Mouse (Mus musculus): Measurements from ENCODE around the gene Rasgef1b. TPM values are rescaled to one million over a fixed set of nuclear protein-coding genes. Genes with fewer than 3 reads are reported as not detected.

The Rasgef1b gene
- polyA plus RNA-seq, 1 experiment: 0.26 TPM

GRCm38 (mm10) chr5:99390314-99390713, 338.6 kb downstream of the Rasgef1b start:
- Histone ChIP-seq H3K36me3 (ENCODE audit: control insufficient read depth, insufficient read depth) (no peaks in the 10 kb centered on the region), H3K4me3 (no peak overlapping the region), H3K27me3 (ENCODE audit: control insufficient read depth, insufficient read depth, insufficient read length) (no peaks in the 10 kb centered on the region), H3K79me2 (ENCODE audit: control insufficient read depth, insufficient read depth) (no peaks in the 10 kb centered on the region), H3ac (ENCODE audit: control insufficient read depth, insufficient read length) (no peak overlapping the region), H3K4me2 (ENCODE audit: low read depth) (no peak overlapping the region)
- TF ChIP-seq MYOG (IDR thresholded peaks at IDR 0.05; ENCODE audit: control insufficient read depth in 1 of 3, insufficient read depth in 1 of 3, insufficient read length in 2 of 3, low read depth in 2 of 3): no peak
- no peak for TF ChIP-seq TCF3 (IDR thresholded peaks at IDR 0.05; ENCODE audit: insufficient read length, low read depth)
- TF ChIP-seq E2F4 (IDR thresholded peaks at IDR 0.05; ENCODE audit: insufficient read depth): no peak
- no peak for TF ChIP-seq CEBPB (IDR thresholded peaks at IDR 0.05; ENCODE audit: insufficient read depth, poor library complexity, severe bottlenecking)
- no peak for TF ChIP-seq TCF12 (IDR thresholded peaks at IDR 0.05; ENCODE audit: insufficient read depth, poor library complexity, severe bottlenecking)
- TF ChIP-seq USF1 (IDR thresholded peaks at IDR 0.05; ENCODE audit: low read depth): no peak
- TF ChIP-seq MAX (IDR thresholded peaks at IDR 0.05; ENCODE audit: low read depth): no peak
- TF ChIP-seq POLR2A (IDR thresholded peaks at IDR 0.05; ENCODE audit: insufficient read length, low read depth): no peak
- no peak for TF ChIP-seq REST (IDR thresholded peaks at IDR 0.05; ENCODE audit: insufficient read depth, insufficient read length)
- TF ChIP-seq SRF (IDR thresholded peaks at IDR 0.05; ENCODE audit: control insufficient read depth, insufficient read length, low read depth): no peak
- TF ChIP-seq MYOD1 (IDR thresholded peaks at IDR 0.05; ENCODE audit: control insufficient read depth in 1 of 3, insufficient read length in 2 of 3, low read depth in 2 of 3): no peak
- TF ChIP-seq POLR2AphosphoS2 (IDR thresholded peaks at IDR 0.05; ENCODE audit: insufficient read length, low read depth): no peak

- no peaks in the 10 kb centered on the region for H3K36me3 ChIP-seq (ENCODE audit: control insufficient read depth, insufficient read depth)
- no peaks in the 10 kb centered on the region for H3K27me3 ChIP-seq (ENCODE audit: control insufficient read depth, insufficient read depth, insufficient read length)
- peak overlapping the region; percentile 77 for H3K4me2 ChIP-seq (ENCODE audit: low read depth)
- no peak overlapping the region for H3K4me3 ChIP-seq
- H3ac ChIP-seq (ENCODE audit: control insufficient read depth, insufficient read length): no peak overlapping the region
- H3K79me2 ChIP-seq (ENCODE audit: control insufficient read depth, insufficient read depth): no peaks in the 10 kb centered on the region
- TF ChIP-seq USF1 (IDR thresholded peaks at IDR 0.05; ENCODE audit: low read depth) (no peak), E2F4 (IDR thresholded peaks at IDR 0.05; ENCODE audit: insufficient read depth) (no peak), CEBPB (IDR thresholded peaks at IDR 0.05; ENCODE audit: insufficient read depth, poor library complexity, severe bottlenecking) (no peak), MYOG (IDR thresholded peaks at IDR 0.05; ENCODE audit: control insufficient read depth in 1 of 3, insufficient read depth in 1 of 3, insufficient read length in 2 of 3, low read depth in 2 of 3) (no peak), MYOD1 (IDR thresholded peaks at IDR 0.05; ENCODE audit: control insufficient read depth in 1 of 3, insufficient read length in 2 of 3, low read depth in 2 of 3) (no peak), TCF3 (IDR thresholded peaks at IDR 0.05; ENCODE audit: insufficient read length, low read depth) (no peak), MAX (IDR thresholded peaks at IDR 0.05; ENCODE audit: low read depth) (no peak), SRF (IDR thresholded peaks at IDR 0.05; ENCODE audit: control insufficient read depth, insufficient read length, low read depth) (no peak), POLR2AphosphoS2 (IDR thresholded peaks at IDR 0.05; ENCODE audit: insufficient read length, low read depth) (no peak), REST (IDR thresholded peaks at IDR 0.05; ENCODE audit: insufficient read depth, insufficient read length) (no peak), POLR2A (IDR thresholded peaks at IDR 0.05; ENCODE audit: insufficient read length, low read depth) (no peak), TCF12 (IDR thresholded peaks at IDR 0.05; ENCODE audit: insufficient read depth, poor library complexity, severe bottlenecking) (no peak)
These were observed 340.1 kb downstream of the Rasgef1b start for GRCm38 (mm10) chr5:99388585-99389250.

GRCm38 (mm10) chr5:99388131-99388530, 340.7 kb downstream of the Rasgef1b start:
- TF ChIP-seq POLR2AphosphoS2 (IDR thresholded peaks at IDR 0.05; ENCODE audit: insufficient read length, low read depth) (no peak), REST (IDR thresholded peaks at IDR 0.05; ENCODE audit: insufficient read depth, insufficient read length) (no peak), POLR2A (IDR thresholded peaks at IDR 0.05; ENCODE audit: insufficient read length, low read depth) (no peak), SRF (IDR thresholded peaks at IDR 0.05; ENCODE audit: control insufficient read depth, insufficient read length, low read depth) (no peak), MYOG (IDR thresholded peaks at IDR 0.05; ENCODE audit: control insufficient read depth in 1 of 3, insufficient read depth in 1 of 3, insufficient read length in 2 of 3, low read depth in 2 of 3) (no peak), MYOD1 (IDR thresholded peaks at IDR 0.05; ENCODE audit: control insufficient read depth in 1 of 3, insufficient read length in 2 of 3, low read depth in 2 of 3) (no peak)
- Histone ChIP-seq H3ac (ENCODE audit: control insufficient read depth, insufficient read length) (no peak overlapping the region), H3K4me3 (no peak overlapping the region), H3K79me2 (ENCODE audit: control insufficient read depth, insufficient read depth) (no peaks in the 10 kb centered on the region), H3K4me2 (ENCODE audit: low read depth) (peak overlapping the region; percentile 77), H3K36me3 (ENCODE audit: control insufficient read depth, insufficient read depth) (no peaks in the 10 kb centered on the region), H3K27me3 (ENCODE audit: control insufficient read depth, insufficient read depth, insufficient read length) (no peaks in the 10 kb centered on the region)

- Histone ChIP-seq H3K4me3 (no peak overlapping the region), H3K27me3 (ENCODE audit: control insufficient read depth, insufficient read depth, insufficient read length) (no peaks in the 10 kb centered on the region), H3K4me2 (ENCODE audit: low read depth) (peak overlapping the region; percentile 77), H3K36me3 (ENCODE audit: control insufficient read depth, insufficient read depth) (no peaks in the 10 kb centered on the region), H3ac (ENCODE audit: control insufficient read depth, insufficient read length) (no peak overlapping the region), H3K79me2 (ENCODE audit: control insufficient read depth, insufficient read depth) (no peaks in the 10 kb centered on the region)
- TF ChIP-seq TCF3 (IDR thresholded peaks at IDR 0.05; ENCODE audit: insufficient read length, low read depth): no peak
- no peak for TF ChIP-seq MAX (IDR thresholded peaks at IDR 0.05; ENCODE audit: low read depth)
- TF ChIP-seq MYOG (IDR thresholded peaks at IDR 0.05; ENCODE audit: control insufficient read depth in 1 of 3, insufficient read depth in 1 of 3, insufficient read length in 2 of 3, low read depth in 2 of 3): peak; percentile 28 to 63 (median 35)
- TF ChIP-seq REST (IDR thresholded peaks at IDR 0.05; ENCODE audit: insufficient read depth, insufficient read length): no peak
- TF ChIP-seq MYOD1 (IDR thresholded peaks at IDR 0.05; ENCODE audit: control insufficient read depth in 1 of 3, insufficient read length in 2 of 3, low read depth in 2 of 3): peak in 2 of 3 experiments; percentile 81 to 91
- no peak for TF ChIP-seq TCF12 (IDR thresholded peaks at IDR 0.05; ENCODE audit: insufficient read depth, poor library complexity, severe bottlenecking)
- TF ChIP-seq POLR2AphosphoS2 (IDR thresholded peaks at IDR 0.05; ENCODE audit: insufficient read length, low read depth): no peak
These were observed 341.5 kb downstream of the Rasgef1b start for GRCm38 (mm10) chr5:99387185-99387981.
